Comparison of ENCODE assay signal across 8 mouse cellular contexts in genomic region chr9:50841079-50841789, GRCm38 (mm10). TPM values are rescaled to one million over a fixed set of nuclear protein-coding genes. Genes with fewer than 3 reads are reported as not detected.
A peak's percentile ranks its signal among the peaks of the same experiment; 100 is the strongest.
DNase-seq lines count a peak whose midpoint lies in the region; ATAC-seq and TF ChIP-seq lines count a peak whose summit lies in the region.
"Had no signal": no experiment of that assay in that cellular context is flagged by ENCODE, and none has a peak within 500 bp of the region (broad histone marks: within the 10 kb centered on the region; RNA-seq: fewer than 3 reads in every experiment).

No protein-coding gene starts in this region.

- no peaks in the 10 kb centered on the region for H3K9me3 ChIP-seq in lung, embryonic 16.5 days (ENCODE audit: control insufficient read depth, low read length)
- no peaks in the 10 kb centered on the region for H3K9me3 ChIP-seq in hindbrain, postnatal 0 days (ENCODE audit: low read length)

- H3K9ac ChIP-seq in lung, embryonic 16.5 days (ENCODE audit: low read length) = no peak overlapping the region
- H3K9ac ChIP-seq in hindbrain, postnatal 0 days (replicated peaks; ENCODE audit: low read length) = no peak overlapping the region

- intact Hi-C loops in left cerebral cortex, postnatal 25 days (cut with DNase I) = no loop called here

- no peak for TF ChIP-seq CTCF in hindbrain, postnatal 0 days (IDR thresholded peaks at IDR 0.05; ENCODE audit: low read depth)

- H3K4me3 ChIP-seq in lung, embryonic 16.5 days (ENCODE audit: low read length) = no peak overlapping the region
- H3K4me3 ChIP-seq in hindbrain, postnatal 0 days (ENCODE audit: low read length) = no peak overlapping the region

- H3K4me2 ChIP-seq in lung, embryonic 16.5 days (ENCODE audit: low read depth, low read length) = 0 out of 2 replicates have a peak overlapping the region, but pooled peaks have one; percentile 1
- H3K4me2 ChIP-seq in hindbrain, postnatal 0 days (ENCODE audit: low read depth, low read length) = no peak overlapping the region

- DNase-seq in thymus, postnatal 0 days (ENCODE audit: low spot score) = peak; percentile 50
- no peak for DNase-seq in thymus, postnatal 10 days (ENCODE audit: low spot score in 2 of 2)
- DNase-seq in hindbrain, postnatal 0 days (ENCODE audit: low spot score) = no peak
- no peak for DNase-seq in yolk sac, embryonic 10.5 days (ENCODE audit: low spot score)
- no peak for DNase-seq in left cerebral cortex, postnatal 25 days (ENCODE audit: low spot score in 2 of 2)

- H3K4me1 ChIP-seq in lung, embryonic 16.5 days (replicated peaks; ENCODE audit: control insufficient read depth, insufficient read depth, low read length) = peaks cover 12% of the 10 kb centered on the region
- H3K4me1 ChIP-seq in hindbrain, postnatal 0 days (ENCODE audit: insufficient read depth, low read length) = no peaks in the 10 kb centered on the region

- peaks cover 17% of the 10 kb centered on the region; the same call in 1 of the 2 replicates for H3K36me3 ChIP-seq in lung, embryonic 16.5 days (ENCODE audit: control insufficient read depth, insufficient read depth, low read length)
- H3K36me3 ChIP-seq in hindbrain, postnatal 0 days (ENCODE audit: insufficient read depth, low read length) = peaks cover 10% of the 10 kb centered on the region

- no peaks in the 10 kb centered on the region for H3K27me3 ChIP-seq in lung, embryonic 16.5 days (ENCODE audit: control insufficient read depth, insufficient read depth, low read depth, low read length)
- no peaks in the 10 kb centered on the region for H3K27me3 ChIP-seq in hindbrain, postnatal 0 days (ENCODE audit: insufficient read depth, low read length)

- 58% methylated on average over 13 of the region's 13 CpGs for WGBS in lung, embryonic 16.5 days
- WGBS in hindbrain, postnatal 0 days = 72% methylated on average over 13 of the region's 13 CpGs

- peak; percentile 76 for ATAC-seq in granulocyte monocyte progenitor cell, adult 5-6 weeks (replicated peaks; ENCODE audit: poor library complexity, severe bottlenecking)
- ATAC-seq in lung, embryonic 16.5 days (ENCODE audit: low read depth) = peak; percentile 80
- ATAC-seq in hindbrain, postnatal 0 days = no peak

- H3K27ac ChIP-seq in lung, embryonic 16.5 days (ENCODE audit: low read length) = peak overlapping the region; percentile 53
- no peak overlapping the region for H3K27ac ChIP-seq in hindbrain, postnatal 0 days
- H3K27ac ChIP-seq: macrophage had no signal

RNA-seq across cellular contexts. Expression of gene Ppp2r1b, which starts 3.9 kb away (rescaled TPM):
- polyA plus RNA-seq in thymus, postnatal 0 days (2015; fragmentation: Nextera tagmentation; extraction: Ambion mirVana) = 47.0 and 48.7 TPM in 2 replicates
- total RNA-seq in granulocyte monocyte progenitor cell, adult 5-6 weeks (2014; fragmentation: Nextera tagmentation) = 32.3 and 37.3 TPM in 2 replicates
- total RNA-seq in granulocyte monocyte progenitor cell, adult 5-6 weeks (2017) = 42.6 and 42.8 TPM in 2 replicates
- 58.9 and 60.3 TPM in 2 replicates for polyA plus RNA-seq in lung, embryonic 16.5 days (2015; fragmentation: Nextera tagmentation; extraction: Ambion mirVana)
- 18.8 and 23.5 TPM in 2 replicates for total RNA-seq in hindbrain, postnatal 0 days (2014; rRNA removed)
- 31.4 and 32.8 TPM in 2 replicates for polyA plus RNA-seq in hindbrain, postnatal 0 days (2015; fragmentation: Nextera tagmentation; extraction: Ambion mirVana)
- total RNA-seq in left cerebral cortex, postnatal 25 days (2021) = 10 to 100 TPM; 17.6 to 19.1 TPM
